Mouse (Mus musculus) adrenal gland, adult 8-10 months (tissue): ENCODE measurements around the gene Plcb2. TPM values are rescaled to one million over a fixed set of nuclear protein-coding genes. Genes with fewer than 3 reads are reported as not detected.

Experiments
- DNase-seq: peaks from one replicate; pipeline ENCODE4 v3.0.0; 2022
- total RNA-seq, 4 experiments: library from RNA; stranded (reverse); gene quantifications; 2 replicates each; pipeline ENCODE4 v1.2.4; 2022

Plcb2 gene
- total RNA-seq, 4 experiments from 2014 or later, result 2.0 to 4.1 (median 3.0) TPM

- no peak for DNase-seq
Observed at GRCm38 (mm10) chr2:118713631-118714030, 14.6 kb downstream of the Plcb2 start.

GRCm38 (mm10) chr2:118711038-118711494 is 17.2 kb downstream of the Plcb2 start:
- no peak for DNase-seq

- no peak for DNase-seq
Observed at GRCm38 (mm10) chr2:118709655-118710221, 18.5 kb downstream of the Plcb2 start.

- DNase-seq, result no peak
Observed at GRCm38 (mm10) chr2:118708472-118708871, 19.8 kb downstream of the Plcb2 start.

GRCm38 (mm10) chr2:118706436-118706835 is 21.8 kb downstream of the Plcb2 start:
- no peak for DNase-seq

- DNase-seq, result no peak
Observed at GRCm38 (mm10) chr2:118703913-118704730, 24.1 kb downstream of the Plcb2 start, which contains the start of gene Ankrd63. Gene Ankrd63 (minus strand): TSS chr2:118703963.

- DNase-seq, result no peak
Observed at GRCm38 (mm10) chr2:118702883-118703761, 25.1 kb downstream of the Plcb2 start.

- DNase-seq, result no peak
Observed at GRCm38 (mm10) chr2:118701971-118702882, 26.0 kb downstream of the Plcb2 start.

- no peak for DNase-seq
Observed at GRCm38 (mm10) chr2:118701161-118701560, 27.1 kb downstream of the Plcb2 start.

GRCm38 (mm10) chr2:118700179-118701062 is 27.8 kb downstream of the Plcb2 start:
- peak; percentile 68 for DNase-seq

- DNase-seq, result peak; percentile 56
Observed at GRCm38 (mm10) chr2:118697955-118698354, 30.3 kb downstream of the Plcb2 start.

- DNase-seq, result no peak
Observed at GRCm38 (mm10) chr2:118697311-118697877, 30.8 kb downstream of the Plcb2 start.

- DNase-seq, result no peak
Observed at GRCm38 (mm10) chr2:118696451-118697308, 31.6 kb downstream of the Plcb2 start.

- DNase-seq, result no peak
Observed at GRCm38 (mm10) chr2:118695677-118696232, 32.5 kb downstream of the Plcb2 start.

GRCm38 (mm10) chr2:118693370-118693966 is 34.8 kb downstream of the Plcb2 start:
- DNase-seq, result no peak

GRCm38 (mm10) chr2:118689875-118690274 is 38.4 kb downstream of the Plcb2 start:
- no peak for DNase-seq

GRCm38 (mm10) chr2:118687791-118688190 is 40.4 kb downstream of the Plcb2 start:
- DNase-seq, result peak; percentile 59

- no peak for DNase-seq
Observed at GRCm38 (mm10) chr2:118686693-118687092, 41.5 kb downstream of the Plcb2 start.
